Mouse (Mus musculus): ENCODE data around the gene Gm10974.
A peak's percentile ranks its signal among the peaks of the same experiment; 100 is the strongest.

Gm10974 gene

DNA sequence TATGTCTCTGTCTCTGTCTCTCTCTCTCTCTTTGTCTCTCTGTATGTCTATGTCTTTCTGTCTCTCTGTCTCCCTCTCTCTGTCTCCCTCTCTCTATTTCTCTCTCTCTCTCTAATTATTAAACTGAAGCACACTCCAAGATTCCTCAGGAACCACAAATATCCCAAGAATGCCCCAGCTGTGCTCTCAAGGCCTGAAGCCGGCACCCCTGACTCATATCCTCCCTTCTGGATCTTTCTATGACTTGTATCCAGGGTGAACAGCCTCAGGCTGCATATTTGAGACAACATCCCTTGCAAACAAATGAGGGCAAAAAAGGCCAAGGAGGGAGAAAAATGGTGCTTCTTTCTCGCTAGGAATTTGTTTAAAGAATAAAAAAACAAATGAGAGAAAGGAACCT lies at the start of gene Gm10974:
TSS of gene Gm10974 (plus strand) at position 2 of the 400 bp plus-strand sequence.
- no peak for DNase-seq

DNA sequence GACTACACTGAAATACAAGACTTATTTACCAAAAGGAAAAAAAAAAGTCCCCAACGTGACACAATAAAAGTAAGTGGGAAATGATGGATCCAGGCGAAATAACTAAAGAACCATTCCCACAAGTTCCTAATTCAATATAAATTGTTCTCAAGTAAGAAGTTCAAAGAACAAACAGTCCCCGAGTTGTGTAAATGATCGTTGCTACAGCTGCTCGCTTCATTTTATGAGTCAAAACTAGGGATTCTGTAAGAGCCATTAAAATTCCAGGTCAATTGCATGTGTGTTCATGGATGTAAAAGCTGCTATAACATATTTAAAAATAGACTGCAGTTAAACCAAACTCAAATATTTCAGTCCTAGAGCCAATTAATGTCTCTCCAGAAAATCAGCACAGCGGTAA lies 47.6 kb upstream of the Gm10974 start:
- no peak for DNase-seq

DNA sequence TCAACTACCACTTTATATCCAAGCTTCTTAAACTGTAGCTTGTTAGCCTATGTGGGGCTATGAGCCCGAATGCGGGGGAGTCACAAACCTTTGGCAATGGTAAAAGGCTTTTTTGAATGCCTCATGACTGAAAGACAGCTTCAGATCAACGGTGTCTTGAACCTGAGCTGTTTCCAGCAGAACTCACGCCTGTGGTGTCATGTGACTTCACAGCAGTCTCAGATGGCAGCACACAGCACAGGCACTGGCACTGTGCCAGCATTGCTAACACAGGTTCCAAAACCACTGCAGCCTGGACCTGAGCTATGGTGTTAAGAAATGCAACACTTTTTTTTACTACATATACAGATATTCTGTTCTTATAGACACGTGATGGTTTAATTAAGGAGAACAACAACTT lies 44.7 kb upstream of the Gm10974 start:
- DNase-seq: no peak

DNA sequence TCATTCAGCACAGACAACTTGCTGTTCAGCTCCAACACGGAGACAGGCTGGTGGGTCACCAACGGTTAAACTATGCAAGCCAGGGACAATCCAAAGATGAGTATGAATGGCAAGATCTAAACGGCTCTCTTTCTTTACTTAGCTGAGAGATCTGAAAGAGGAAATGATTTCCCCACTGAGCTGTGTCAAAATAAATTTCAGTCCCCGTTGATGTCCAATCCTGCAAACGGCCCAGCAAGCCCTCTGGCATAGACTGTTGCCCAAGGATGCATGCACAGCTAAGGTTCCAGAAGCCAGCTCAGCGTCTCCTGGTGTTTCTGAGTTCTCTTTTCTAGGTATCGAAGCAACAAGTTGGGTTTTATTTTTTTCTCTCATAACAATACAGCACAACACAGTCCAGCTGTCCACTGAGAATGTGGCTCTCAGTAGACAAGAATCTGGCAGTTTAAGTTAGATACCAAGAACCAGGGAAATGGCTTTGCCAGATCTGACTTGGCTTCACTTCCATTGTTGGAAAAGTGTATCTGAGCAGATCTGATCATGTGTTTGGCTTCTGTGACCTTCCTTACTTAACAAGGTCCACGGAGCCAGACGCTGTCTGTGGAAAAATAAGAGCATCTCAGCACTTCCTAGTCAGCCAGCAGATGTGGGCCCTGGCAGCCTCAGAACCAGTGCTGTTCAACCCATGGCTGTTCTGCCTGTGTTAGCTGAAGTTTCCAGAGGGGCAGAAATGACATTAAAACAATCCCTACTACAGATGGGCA lies 42.3 kb upstream of the Gm10974 start:
- no peak for DNase-seq

DNA sequence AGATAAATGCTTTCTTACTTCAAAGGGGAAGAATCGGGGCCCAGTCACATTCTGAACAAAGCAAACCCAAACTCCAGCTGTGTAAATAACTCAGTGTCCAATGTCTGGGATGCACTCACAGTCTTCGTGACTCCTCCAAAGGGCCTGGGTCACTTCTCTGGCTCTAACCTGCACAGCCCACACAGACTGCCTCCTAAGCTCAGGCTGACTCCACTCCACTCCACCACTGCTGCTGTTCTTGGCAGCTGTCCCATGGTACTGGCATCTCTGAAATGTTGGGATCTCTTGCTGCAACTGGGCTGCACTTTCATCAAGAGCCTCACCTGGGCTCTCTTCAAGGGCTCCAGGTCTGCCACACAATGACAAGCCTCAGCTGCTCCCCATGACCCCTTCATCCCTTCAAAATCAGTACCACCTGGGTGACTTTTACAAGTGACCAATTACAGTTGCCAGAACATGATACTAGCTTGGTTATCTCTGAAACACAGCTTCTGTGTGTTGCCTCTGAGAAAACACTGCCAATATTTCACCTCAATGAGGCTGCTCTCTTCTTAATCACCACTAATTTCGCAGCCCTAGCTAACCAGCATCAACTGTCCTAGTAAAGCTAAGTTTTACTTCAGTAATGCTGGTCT lies 40.2 kb upstream of the Gm10974 start:
- DNase-seq: no peak

DNA sequence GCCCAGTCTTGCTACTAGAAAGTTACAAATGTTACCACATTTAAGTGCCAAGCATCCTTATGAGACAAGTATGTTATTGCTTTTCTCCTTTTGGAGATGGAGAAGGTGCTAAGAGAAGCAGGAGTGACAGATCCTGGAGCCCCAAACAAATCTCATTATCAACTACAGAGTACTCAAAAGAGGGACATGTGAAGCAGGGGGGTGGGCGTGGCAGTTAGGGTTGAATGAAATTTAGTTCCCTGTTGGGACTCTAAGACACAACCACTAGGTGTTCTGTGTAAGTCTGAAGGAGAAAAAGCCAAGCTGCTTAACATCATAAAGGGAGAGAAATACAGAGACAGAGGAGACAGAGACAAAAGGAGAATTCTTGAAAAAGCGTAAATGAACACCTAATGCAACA lies 38.2 kb upstream of the Gm10974 start:
- DNase-seq: no peak

DNA sequence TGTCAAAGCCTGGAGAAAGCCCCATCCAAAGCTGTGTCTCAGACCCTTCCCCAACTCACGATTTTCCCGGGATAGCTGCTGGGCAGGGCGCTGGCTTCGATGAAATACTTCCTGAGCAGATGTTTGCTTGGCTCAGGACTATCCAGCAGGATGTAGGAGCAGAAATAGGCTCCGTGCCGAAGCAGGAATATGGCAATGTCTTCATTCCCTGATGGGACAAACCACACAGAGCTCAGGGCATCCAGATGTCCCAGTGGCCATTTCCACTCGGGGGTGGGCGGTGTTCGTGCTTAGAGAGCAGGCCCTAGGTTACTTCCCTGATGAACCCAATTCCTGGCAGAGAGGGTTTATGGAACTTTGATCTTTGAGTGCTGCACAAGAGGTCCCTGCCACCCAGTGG lies 35.1 kb upstream of the Gm10974 start:
- no peak for DNase-seq

DNA sequence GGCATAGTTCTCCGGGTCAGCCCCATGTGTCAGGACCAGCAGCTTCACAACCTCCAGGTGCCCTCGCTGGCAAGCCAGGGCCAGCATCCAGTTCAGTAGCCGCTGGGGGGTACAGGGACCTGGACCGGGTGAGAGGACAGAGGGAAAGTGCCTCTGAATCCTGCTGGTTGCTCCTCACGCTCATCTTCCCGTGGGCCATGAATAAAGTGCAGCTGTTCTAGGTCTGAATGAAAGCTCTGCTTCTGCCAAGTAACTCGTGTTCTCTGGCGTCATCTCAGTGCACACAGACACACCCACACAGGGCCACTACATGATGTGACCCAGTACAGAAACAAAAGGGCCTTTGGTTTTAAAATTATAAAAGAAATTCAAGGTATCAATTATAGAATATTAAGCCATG lies 33.4 kb upstream of the Gm10974 start:
- no peak for DNase-seq

DNA sequence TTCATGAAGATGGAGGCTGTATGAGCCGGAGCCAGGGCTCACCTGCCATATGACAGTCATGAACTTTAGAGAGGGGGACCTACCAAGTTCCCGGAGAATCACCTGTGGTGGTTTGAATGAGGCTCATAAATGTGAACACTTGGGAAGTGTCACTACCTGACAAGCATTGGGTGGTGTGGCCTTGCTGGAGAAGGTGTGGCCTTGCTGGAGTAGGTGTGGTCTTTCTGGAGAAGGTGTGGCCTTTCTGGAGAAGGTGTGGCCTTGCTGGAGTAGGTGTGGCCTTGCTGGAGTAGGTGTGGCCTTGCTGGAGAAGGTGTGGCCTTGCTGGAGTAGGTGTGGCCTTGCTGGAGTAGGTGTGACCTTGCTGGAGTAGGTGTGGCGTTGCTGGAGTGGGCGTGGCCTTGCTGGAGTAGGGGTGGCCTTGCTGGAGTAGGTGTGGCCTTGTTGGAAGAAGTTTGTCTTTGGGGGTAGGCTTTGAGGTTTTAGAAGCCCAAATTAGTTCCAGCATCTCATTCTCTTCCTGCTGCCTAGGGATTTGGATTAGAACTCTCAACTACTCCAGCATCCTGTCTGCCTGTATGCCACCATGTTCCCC lies 31.7 kb upstream of the Gm10974 start:
- peak; percentile 70 for DNase-seq

DNA sequence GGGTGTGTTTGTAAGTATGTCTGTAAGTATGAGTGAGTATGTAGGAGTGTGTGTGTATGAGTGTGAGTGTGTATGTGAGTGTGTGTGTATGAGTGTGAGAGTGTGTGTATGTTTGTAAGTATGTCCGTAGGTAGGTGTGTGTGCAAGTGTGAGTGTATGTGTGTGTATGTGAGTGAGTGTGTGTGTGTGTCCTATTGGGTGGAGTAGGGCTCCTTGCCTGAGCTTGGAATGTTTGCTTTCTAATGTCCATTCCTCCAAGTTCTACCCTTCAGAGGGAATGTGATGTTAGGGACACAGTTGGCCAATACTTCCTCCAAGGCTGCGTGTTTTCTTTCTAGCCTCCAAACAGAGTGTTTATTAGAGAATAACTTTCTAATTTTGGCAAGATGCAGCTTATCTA lies 28.8 kb upstream of the Gm10974 start:
- DNase-seq: no peak

DNA sequence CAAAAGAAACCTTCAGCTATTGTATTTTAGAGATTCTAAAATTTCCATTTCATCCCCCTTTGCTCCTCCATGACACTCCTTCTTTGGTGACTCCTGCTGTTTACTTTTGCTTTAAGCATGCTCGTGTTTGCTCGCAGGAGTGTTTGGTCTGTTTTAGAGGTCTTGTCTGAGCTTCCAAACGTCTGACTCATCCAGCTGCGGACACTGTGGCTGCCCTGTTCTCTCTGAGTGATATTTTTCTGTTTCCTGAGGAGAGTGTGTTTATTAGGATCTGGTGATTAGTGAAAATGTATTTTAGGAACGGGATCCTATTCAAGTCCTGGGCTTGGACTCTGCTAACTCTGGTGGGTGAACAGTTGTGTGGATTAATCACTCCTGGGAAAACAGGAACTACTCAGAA lies 26.1 kb upstream of the Gm10974 start:
- no peak for DNase-seq

DNA sequence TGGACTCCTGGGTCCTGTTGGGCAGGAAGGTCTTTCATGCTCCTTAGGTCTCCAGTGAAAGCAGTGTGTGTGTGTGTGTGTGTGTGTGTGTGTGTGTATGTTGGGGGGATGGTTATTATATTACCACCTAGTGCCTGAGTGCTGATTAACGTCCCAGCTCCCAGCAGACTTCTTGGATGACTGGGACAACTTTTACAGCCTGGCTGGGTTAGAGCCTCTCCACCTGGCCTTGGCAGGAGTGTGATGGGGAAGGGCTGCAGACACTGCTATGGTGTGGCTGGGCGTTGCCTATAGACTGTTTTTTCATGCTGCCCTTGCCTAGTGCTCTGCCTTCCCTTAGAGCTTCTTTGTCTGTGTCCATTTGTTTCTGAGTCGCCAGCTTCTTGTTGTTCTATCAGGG lies 25.7 kb upstream of the Gm10974 start:
- no peak for DNase-seq

DNA sequence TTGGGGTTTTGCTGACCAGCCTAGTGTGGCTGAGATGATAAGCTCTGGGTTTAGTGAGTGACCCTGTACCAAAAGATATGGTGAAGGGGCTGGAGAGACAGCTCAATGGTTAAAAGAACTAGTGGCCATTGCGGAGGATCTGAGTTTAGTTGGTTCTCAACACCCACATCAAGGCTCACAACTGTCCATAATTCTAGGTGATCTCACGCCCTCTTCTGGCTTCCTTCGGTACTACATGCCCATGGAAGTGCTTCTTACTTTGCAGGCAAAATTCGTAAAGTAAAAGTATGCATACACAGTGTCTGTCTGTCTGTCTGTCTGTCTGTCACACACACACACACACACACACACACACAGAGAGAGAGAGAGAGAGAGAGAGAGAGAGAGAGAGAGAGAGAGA lies 23.4 kb upstream of the Gm10974 start:
- peak; percentile 63 for DNase-seq

DNA sequence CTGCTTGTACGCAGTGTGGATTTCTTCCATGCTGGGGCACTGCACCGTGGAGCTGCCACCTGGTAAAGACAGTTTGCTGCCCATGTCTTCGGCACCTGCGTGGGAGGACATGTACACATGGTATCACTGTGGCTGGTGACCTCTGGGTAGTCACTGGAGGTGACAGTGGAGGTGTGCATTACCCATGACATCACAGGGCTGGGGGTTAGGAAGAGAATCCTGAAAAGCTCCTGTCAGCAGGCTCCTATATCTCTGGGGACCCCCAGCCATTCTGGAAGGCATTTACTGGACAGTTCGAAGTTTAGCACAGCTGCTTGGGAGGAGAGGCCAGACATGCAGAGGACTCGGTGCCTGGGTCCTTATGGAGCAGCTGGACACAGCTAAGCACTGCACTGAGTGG lies 22.9 kb upstream of the Gm10974 start:
- no peak for DNase-seq

DNA sequence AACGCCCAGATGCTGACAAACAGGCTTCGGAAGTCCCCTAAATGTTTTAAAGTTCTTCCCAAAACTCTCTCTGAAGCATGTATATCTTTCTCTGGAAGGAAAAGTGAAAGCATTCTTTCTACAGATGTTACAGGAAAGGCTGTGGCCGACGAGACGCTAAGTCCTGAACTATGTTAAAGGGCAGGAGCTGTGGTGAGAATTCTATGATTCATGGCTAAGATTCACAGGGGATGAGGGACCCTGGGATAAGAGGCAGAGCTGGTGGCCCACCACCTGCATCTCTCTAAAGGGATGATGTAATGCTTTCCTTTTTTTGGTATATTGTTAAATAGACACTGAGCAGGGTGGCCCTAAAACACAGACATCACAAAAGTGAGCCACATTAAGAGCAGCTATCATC lies 22.4 kb upstream of the Gm10974 start:
- no peak for DNase-seq

DNA sequence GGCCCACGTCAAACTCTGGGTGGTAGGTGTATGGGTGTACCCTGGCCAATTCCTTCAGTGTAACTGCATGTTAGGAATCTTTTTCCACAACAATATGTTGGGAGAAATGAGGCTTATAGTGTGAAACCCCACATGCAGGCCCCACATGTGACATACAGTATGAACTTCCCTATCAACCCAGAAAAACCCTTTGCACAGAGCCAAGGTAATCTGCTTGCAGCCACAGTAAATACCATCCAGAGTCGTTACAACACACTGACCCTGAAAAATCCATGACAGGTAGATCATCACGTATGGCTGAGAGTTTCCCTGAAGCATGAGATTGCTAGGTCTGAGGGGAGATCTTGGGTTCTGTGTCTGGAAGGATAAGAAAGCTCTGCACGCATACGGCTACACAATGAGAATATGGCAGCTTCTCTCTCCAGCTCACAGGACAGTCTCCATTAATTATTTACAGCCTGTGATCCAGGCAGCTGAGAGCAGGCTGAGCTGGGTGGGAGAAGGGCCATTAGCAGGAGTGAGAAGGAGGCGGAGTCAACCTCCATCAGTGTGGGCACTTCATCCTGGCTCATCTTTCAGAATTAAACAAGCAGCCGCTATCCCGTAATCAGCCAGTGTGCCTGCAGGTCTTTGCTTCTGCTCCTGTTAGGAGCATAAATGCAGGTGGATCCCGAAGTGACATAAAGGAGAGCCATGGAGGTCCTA lies 18.6 kb upstream of the Gm10974 start:
- DNase-seq: no peak

DNA sequence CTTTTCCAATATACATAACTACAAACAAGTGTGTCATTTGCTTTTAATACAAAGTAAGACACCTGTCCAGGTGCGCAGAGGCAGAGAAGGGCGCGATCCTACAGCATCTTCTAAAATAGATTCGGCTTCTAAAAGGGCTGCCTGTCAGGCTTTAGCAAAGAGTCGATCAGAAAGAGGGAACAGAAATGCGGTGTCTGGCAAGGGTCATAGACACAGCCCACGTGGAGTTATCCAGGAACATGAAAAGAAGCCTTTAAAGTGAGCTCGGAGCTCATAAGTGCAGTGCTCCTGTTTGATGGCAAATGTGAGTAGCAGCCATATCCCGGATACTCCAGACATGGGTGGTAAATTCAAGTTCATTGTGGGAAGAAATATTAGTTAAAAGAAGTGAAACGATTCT lies 17.1 kb upstream of the Gm10974 start:
- no peak for DNase-seq

DNA sequence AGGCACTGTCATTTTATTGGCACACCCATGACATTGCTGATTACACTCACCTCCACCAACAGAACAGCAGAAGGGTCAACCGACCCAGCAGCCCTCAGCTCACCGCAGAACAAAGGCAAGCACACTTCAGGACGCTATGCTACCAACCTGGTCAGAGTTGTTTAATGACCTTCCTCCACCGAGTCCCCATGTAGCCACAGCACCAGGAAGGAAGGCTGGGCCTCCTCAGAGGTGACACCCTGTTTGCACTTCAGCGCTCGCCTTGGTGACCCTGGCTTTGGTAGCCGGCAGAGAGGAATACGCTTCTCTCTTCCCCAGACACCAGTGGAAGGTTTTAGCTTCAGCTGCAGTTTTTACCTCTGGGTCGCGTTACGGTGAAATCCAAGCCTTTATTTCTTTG lies 16.0 kb upstream of the Gm10974 start:
- DNase-seq: no peak

DNA sequence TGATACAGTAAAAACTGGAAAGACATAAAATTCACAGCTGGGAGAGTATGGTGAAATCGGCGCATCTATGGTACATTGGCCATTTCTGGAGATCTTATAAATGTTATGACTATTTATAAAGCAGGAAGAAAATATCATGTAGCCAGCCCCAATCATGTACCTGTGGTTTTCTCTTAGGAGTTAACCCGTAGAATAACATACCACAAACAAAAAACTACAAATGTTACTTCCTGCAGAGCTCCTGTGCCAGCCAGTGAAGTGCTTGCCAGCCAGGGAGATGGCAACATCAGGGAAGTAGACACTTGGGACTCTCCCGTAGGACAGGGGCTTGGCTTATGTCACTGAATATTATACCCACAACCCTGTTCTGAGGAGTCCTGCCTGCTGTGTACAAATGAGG lies 14.6 kb upstream of the Gm10974 start:
- DNase-seq: no peak

DNA sequence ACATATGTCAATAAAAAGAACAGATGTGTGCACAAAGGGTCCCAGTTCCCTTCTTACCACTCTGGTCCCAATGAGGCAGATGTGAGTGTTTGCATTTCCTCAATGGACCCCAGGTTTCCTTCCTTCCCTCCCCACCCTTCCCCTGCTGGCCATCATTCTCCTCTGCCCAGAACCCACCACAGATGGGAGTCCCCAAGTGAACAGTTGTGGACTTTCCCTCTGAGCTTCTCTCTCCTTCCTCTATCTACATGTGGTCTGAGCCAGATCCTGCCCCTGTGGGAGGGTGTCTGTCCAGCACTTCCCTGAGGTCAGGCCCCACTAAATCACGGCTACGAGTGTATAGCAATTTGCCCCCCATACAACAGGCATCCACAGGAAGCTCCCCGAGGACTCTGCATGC lies 10.8 kb upstream of the Gm10974 start:
- no peak for DNase-seq

DNA sequence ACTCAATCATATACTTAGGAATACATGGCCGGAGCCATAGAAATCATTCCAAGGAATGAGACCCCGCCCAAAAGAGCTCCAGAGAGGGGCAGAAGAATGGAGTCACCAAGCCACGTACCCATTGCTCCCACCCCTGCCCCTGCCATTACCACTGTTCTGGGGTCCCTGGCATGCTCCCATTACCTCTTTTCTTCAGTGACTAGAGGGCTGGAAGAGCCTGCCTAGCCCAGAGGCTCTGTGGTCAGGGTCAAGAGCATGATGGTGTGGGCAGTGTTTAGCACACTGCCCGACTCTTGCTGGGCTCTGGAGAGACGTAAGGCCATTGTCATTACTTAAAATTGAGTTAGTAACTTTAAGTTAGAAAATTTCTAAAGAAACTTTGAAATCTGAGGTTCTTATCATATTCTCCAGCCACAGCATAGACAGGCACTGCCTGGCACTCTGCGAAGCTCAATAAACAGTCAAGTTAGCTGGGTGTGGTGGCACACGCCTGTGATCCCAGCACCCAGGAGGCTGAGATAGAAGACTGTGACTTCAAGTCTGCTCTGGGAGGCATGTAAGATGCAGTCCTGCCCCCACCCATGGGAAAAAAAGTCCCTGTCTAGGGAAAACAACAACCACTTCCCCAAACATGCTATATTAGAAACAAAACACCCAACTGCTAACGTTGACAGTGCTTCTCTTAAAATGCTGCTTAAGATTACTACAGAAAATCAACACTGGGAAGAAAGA lies 9.7 kb upstream of the Gm10974 start:
- peak; percentile 45 for DNase-seq

DNA sequence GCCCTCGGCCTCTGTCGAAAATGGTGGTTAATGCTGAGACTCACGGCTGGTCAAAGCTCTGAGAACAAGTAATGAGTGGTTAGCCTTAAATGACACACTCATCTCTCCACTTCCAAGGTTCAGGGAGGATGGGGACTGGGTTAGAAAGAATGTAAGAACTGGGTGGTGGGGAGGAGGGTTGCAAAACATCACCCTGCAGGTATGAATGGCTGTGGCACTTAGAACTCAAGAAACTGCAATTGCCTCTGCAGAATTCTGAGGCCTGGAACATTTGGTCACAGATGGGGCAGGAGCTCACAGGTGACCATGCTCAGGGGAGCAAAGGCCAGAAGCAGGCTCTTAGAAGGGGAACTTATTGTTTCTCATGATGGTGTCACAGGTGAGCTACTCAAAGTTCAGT lies 7.2 kb upstream of the Gm10974 start:
- DNase-seq: no peak

DNA sequence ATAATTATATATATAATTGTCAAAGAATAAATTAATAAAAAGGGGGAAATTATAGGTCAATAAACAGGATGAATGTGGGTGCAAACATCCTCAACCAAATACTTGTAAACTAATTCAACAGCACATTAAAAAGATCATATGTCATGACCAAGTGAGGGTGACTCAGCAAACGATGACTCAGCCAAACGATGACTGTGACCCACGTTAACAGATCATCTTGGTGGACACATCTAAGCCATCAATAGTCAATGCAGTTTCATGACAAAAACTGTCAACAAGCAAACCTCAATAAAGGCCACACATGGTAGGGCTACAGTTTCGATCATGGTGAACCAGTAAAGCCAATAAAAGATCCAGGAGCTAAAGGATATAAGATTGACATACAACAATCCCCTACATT lies 6.7 kb upstream of the Gm10974 start:
- DNase-seq: peak; percentile 63
